Mouse (Mus musculus) midbrain, embryonic 12.5 days (tissue): Measurements from ENCODE around the gene Fam129a. TPM values are rescaled to one million over a fixed set of nuclear protein-coding genes. Genes with fewer than 3 reads are reported as not detected.

Source experiments
- ATAC-seq: fragments of 200-750 bp; cut with Nextera tagmentation; 2 replicates; pipeline ENCODE4 v1.8.0; 2017; ENCODE audit warnings: low read depth, moderate TSS enrichment, moderate library complexity; ENCODE audit not compliant: low FRiP score
- H3K27ac ChIP-seq: fragments of 300-500 bp; sonication (generic); replicated peaks from 2 replicates; pipeline ENCODE4 v1.5.1; 2016; ENCODE audit warnings: mild to moderate bottlenecking
- H3K27me3 ChIP-seq: fragments of 300-500 bp; sonication (generic); 2 replicates; pipeline ENCODE4 v1.6.1; 2016; ENCODE audit warnings: mild to moderate bottlenecking
- H3K36me3 ChIP-seq: fragments of 300-500 bp; sonication (generic); 2 replicates; pipeline ENCODE4 v1.6.1; 2016
- H3K4me1 ChIP-seq: fragments of 300-500 bp; sonication (generic); 2 replicates; pipeline ENCODE4 v1.6.1; 2016
- H3K4me2 ChIP-seq: fragments of 300-500 bp; sonication (generic); replicated peaks from 2 replicates; pipeline ENCODE4 v1.6.1; 2016; ENCODE audit warnings: mild to moderate bottlenecking, moderate library complexity
- H3K4me3 ChIP-seq: fragments of 300-500 bp; sonication (generic); 2 replicates; pipeline ENCODE4 v1.5.1; 2016; ENCODE audit warnings: mild to moderate bottlenecking
- H3K9ac ChIP-seq: fragments of 300-500 bp; sonication (generic); replicated peaks from 2 replicates; pipeline ENCODE4 v1.6.1; 2016; ENCODE audit warnings: mild to moderate bottlenecking, moderate library complexity
- H3K9me3 ChIP-seq: fragments of 300-500 bp; sonication (generic); 2 replicates; pipeline ENCODE4 v1.6.1; 2016; ENCODE audit warnings: mild to moderate bottlenecking
- WGBS: fragments of 180-500 bp; shearing (Covaris S2); methylation state at CpG from one replicate; pipeline ENCODE4 v1.1.7; 2016; 5-methylcytosine and 5-hydroxymethylcytosine counted together
- polyA plus RNA-seq: library from polyadenylated mRNA; unstranded; fragments of >200 nt; fragmentation: Nextera tagmentation; extraction: Ambion mirVana; gene quantifications from 2 replicates; pipeline ENCODE4 v1.2.1, GENCODE M21; 2016

Gene Fam129a
- polyA plus RNA-seq, 1 experiment from 2014 or later = 0.63 TPM

GRCm38 (mm10) chr1:151766166-151766565, 195.2 kb downstream of the Fam129a start:
- Histone ChIP-seq H3K4me2 (no peak overlapping the region), H3K27me3 (no peaks in the 10 kb centered on the region), H3K36me3 (peaks cover 10% of the 10 kb centered on the region; the same call in 1 of the 2 replicates), H3K9me3 (no peaks in the 10 kb centered on the region), H3K9ac (no peak overlapping the region), H3K27ac (no peak overlapping the region), H3K4me1 (0 out of 2 replicates have a peak, but pooled peaks cover 3% of the 10 kb centered on the region), H3K4me3 (no peak overlapping the region)
- 85% methylated on average over 2 of the region's 2 CpGs for WGBS
- ATAC-seq = no peak

GRCm38 (mm10) chr1:151766976-151767654, 196.1 kb downstream of the Fam129a start:
- Histone ChIP-seq H3K9ac (no peak overlapping the region), H3K27ac (no peak overlapping the region), H3K4me2 (no peak overlapping the region), H3K9me3 (no peaks in the 10 kb centered on the region), H3K36me3 (peaks cover 8% of the 10 kb centered on the region; the same call in 1 of the 2 replicates), H3K4me1 (0 out of 2 replicates have a peak, but pooled peaks cover 3% of the 10 kb centered on the region), H3K4me3 (no peak overlapping the region), H3K27me3 (no peaks in the 10 kb centered on the region)
- no peak for ATAC-seq
- 84% methylated on average over 3 of the region's 3 CpGs for WGBS

- H3K27ac ChIP-seq = no peak overlapping the region
- 52% methylated on average over 3 of the region's 3 CpGs for WGBS
- no peak overlapping the region for H3K4me3 ChIP-seq
- no peak overlapping the region for H3K4me2 ChIP-seq
- H3K9me3 ChIP-seq = no peaks in the 10 kb centered on the region
- no peak overlapping the region for H3K9ac ChIP-seq
- no peaks in the 10 kb centered on the region for H3K27me3 ChIP-seq
- peaks cover 14% of the 10 kb centered on the region for H3K36me3 ChIP-seq
- H3K4me1 ChIP-seq = 0 out of 2 replicates have a peak, but pooled peaks cover 3% of the 10 kb centered on the region
- no peak for ATAC-seq
Measured at GRCm38 (mm10) chr1:151769200-151769913, 198.4 kb downstream of the Fam129a start.

Other genes with a start within 250 kb of the Fam129a start
- gene Ivns1abp, start 226.7 kb upstream of the Fam129a start, polyA plus RNA-seq = 367 and 379 TPM in 2 replicates
- gene Swt1, start 142.7 kb upstream of the Fam129a start, polyA plus RNA-seq = 28.5 and 32.9 TPM in 2 replicates
- 66.7 and 68.1 TPM in 2 replicates for gene Trmt1l, start 142.6 kb upstream of the Fam129a start, polyA plus RNA-seq
- gene Rnf2, start 70.2 kb upstream of the Fam129a start, polyA plus RNA-seq = 131 and 133 TPM in 2 replicates
- gene Edem3, start 184.2 kb downstream of the Fam129a start, polyA plus RNA-seq = 26.6 and 29.2 TPM in 2 replicates